Mouse (Mus musculus) layer of hippocampus, postnatal 14 days (tissue): ENCODE measurements around the gene Cd55b. TPM values are rescaled to one million over a fixed set of nuclear protein-coding genes. Genes with fewer than 3 reads are reported as not detected.
A peak's percentile ranks its signal among the peaks of the same experiment; 100 is the strongest.
"Not testable (repeated sequence)": the region's sequence is repeated elsewhere in the genome, so short reads cannot be mapped to it uniquely, and the experiment has no call there.

Experiments
- DNase-seq, 2 experiments: peaks; one replicate each; pipeline ENCODE4 v3.0.0; 2021 to 2022; ENCODE audit warnings: low spot score in 2 of 2, mixed read lengths in 1 of 2
- long read RNA-seq, 2 experiments: library from polyadenylated mRNA; stranded (forward); transcript quantifications; one replicate each; pipeline ENCODE4 v2.0.0; 2021
- total RNA-seq, 2 experiments: library from RNA; stranded (reverse); gene quantifications; 2 replicates each; pipeline ENCODE4 v1.2.3; 2021

The Cd55b gene
- under 1 TPM in 1 of 2 experiments, not detected in 1; 0.93 TPM for total RNA-seq
- long read RNA-seq, experiment 1: 0 reads
- long read RNA-seq, experiment 2: 0 reads

GRCm38 (mm10) chr1:130422664-130423111, at the start of gene Cd55b:
TSS of gene Cd55b (minus strand) at chr1:130423009.
- DNase-seq: peak; percentile 51 to 60

DNA sequence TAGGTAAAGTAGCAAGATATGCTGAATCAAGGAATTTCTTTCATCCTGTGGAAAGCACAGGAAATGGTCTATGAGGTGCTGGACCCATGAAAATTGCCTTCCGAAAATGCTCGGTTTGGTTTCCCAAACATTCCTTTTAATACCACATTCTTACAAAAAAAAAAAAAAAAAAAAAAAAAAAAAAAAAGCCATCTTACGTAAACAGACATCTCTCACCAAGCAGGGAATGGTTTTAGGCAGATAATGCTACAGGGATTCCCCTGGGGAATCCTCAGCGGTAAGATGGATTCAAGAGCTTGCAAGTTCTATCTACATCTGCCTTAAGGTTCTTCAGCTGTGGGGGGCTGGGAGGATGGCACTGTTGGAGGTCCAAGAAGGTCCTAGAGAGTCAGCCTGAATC, 47.3 kb upstream of the Cd55b start:
- DNase-seq: no peak

DNA sequence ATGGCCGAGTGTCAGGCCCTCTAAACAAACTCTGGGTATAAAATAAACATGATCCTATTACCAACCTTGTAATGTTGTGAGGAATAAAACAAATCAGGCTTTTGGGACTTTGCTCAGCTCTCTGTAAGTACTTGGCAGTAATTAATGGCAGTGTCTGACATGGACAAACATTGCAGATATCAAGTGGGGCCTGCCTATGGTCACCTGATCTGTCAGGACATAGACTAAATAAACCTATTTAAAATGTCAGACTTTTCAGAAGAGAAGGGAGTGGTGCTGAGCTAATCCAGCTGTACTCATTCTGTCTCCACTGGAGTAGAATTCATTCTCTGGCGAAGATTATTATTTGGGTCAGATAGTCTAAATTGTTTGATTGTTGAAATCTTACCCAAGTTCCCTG, 44.6 kb upstream of the Cd55b start:
- DNase-seq: no peak

DNA sequence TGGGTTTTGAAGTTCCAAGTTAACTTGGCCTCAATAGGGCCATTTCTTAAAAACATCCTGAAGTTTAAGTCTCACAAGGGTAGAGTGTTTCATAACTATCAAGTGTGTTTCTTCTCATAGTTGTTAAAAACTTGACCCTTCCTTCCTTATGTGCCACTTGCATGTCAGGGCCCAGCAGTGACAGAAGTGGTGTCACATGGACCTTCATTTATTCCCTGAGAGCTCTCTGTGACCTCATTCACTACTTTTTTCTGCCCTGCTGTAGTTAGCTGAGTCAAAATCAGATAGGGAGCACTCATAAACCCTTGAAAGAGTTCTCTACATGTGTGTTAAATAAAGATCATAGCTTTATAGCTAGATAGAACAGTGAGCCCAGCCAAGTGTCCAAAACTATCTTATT, 41.4 kb upstream of the Cd55b start:
- no peak for DNase-seq

- DNase-seq: peak; percentile 2 to 39
Measured at GRCm38 (mm10) chr1:130462867-130463266, 40.1 kb upstream of the Cd55b start.

- peak; percentile 83 to 85 for DNase-seq
Measured at GRCm38 (mm10) chr1:130462084-130462861, 39.5 kb upstream of the Cd55b start, which contains the start of gene Cd55. TSS of gene Cd55 (minus strand) at chr1:130462744.

- DNase-seq: no peak
Measured at GRCm38 (mm10) chr1:130455111-130455510, 32.3 kb upstream of the Cd55b start.

GRCm38 (mm10) chr1:130442930-130443329, 20.1 kb upstream of the Cd55b start:
- DNase-seq: not testable (repeated sequence)

DNA sequence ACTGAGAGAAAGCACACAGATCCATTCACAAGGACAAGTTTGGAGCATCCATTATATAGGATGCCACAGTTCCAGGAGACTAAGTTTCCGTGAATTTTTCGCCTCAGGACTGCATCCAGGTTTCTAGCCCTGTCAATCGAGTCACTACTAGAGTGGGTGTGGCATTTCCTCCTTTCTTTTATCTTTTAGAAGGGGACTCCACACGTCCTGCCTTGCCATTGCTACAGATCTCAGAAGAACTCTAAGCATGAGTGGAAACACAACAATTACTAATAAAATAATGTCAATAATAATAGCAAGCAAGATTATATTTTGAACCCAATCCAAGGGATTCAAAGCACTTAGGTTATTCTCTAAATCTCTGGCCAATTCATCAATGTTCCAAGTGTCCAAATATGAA, 8.1 kb upstream of the Cd55b start:
- DNase-seq: no peak

DNA sequence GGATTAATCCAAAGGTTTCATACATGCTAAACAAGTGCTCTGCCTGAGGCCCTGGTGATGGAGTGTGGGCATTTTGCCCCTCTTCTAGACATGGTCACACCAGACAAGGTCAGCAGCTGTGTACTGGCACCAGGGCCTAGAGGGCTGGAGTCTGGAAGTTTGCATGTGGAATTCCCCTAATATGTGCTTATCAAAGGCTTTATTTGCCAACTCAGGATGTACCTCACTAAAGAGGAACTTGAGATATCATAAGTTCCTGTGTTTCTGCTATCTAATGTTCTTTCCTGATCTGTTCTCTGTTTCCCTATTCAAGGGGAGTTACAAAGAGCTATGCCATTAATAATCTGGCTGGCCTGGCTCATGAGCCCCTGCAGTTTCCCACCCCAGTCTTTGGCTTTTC, 5.9 kb upstream of the Cd55b start:
- not testable (repeated sequence) for DNase-seq

GRCm38 (mm10) chr1:130427175-130427853, 4.5 kb upstream of the Cd55b start:
- DNase-seq: peak in 1 of 2 experiments; percentile 2

DNA sequence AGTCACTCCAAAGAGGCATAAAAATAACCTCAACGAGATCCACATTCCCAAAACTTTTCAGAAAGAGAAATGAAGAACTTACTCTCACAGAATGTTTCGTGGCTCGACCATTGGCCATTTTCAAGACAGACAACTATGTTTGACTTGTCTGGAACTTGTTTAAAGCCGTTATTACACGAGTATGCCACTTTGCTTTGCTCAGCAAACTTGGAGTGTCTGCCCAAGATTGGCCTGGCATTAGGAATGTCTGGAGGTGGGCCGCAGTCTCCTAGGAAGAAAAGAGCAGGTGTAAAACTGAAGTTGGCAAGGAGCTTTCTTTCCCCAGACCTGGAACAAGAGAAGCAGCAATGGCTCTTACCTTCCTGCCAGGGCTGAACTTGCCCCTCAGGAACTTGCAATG, 776 bp downstream of the Cd55b start:
- not testable (repeated sequence) for DNase-seq

DNA sequence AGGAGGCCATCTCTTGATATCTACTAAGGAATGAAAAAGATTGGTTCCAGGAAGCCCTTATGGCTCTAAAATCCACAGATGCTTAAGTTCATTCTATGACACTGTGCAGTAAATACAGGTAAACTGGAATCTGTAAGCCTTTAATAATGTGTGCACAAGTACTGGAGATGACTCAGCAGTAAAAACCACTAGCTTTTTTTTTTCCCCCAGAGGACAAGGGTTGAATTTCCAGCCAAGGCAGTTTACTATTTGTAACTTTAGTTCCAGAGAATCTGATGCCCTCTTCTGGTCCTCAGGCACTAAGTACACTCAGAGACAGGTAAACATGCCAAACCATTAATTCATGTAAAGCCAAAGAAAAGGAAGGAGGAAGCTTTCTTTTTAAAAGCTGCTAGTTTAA, 25.7 kb downstream of the Cd55b start:
- not testable (repeated sequence) for DNase-seq

DNA sequence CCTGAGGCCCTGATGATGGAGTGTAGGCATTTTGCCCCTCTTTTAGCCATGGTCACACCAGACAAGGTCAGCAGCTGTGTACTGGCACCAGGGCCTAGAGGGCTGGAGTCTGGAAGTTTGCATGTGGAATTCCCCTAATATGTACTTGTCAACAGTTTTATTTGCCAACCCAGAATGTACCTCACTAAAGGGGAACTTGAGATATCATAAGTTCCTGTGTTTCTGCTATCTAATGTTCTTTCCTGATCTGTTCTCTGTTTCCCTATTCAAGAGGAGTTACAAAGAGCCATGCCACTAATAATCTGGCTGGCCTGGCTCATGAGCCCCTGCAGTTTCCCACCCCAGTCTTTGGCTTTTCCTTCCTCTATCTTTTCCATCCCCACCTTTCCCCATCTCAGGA, 35.5 kb downstream of the Cd55b start:
- DNase-seq: not testable (repeated sequence)

- DNase-seq: no peak
Measured at GRCm38 (mm10) chr1:130377726-130378429, 44.9 kb downstream of the Cd55b start.

GRCm38 (mm10) chr1:130374173-130374785, 48.5 kb downstream of the Cd55b start:
- DNase-seq: no peak

- DNase-seq: no peak
Measured at GRCm38 (mm10) chr1:130373398-130374083, 49.3 kb downstream of the Cd55b start.

- peak; percentile 33 to 77 for DNase-seq
Measured at GRCm38 (mm10) chr1:130371895-130372528, 50.8 kb downstream of the Cd55b start.

- DNase-seq: no peak
Measured at GRCm38 (mm10) chr1:130371291-130371690, 51.5 kb downstream of the Cd55b start.

GRCm38 (mm10) chr1:130350077-130350635, 72.7 kb downstream of the Cd55b start:
- peak; percentile 15 to 57 for DNase-seq
